Mouse (Mus musculus) ES-E14 (cell line): ENCODE results near the gene Dock7.

Source experiments
- HCFC1 ChIP-seq: IDR thresholded peaks from 2 replicates; pipeline ENCODE4 v1.6.1; 2012; ENCODE audit warnings: low read length, inconsistent platforms, borderline replicate concordance; ENCODE audit not compliant: insufficient read depth
- ZC3H11A ChIP-seq: IDR thresholded peaks from 2 replicates; pipeline ENCODE4 v1.6.1; 2012; ENCODE audit warnings: low read depth, mild to moderate bottlenecking, inconsistent platforms, low read length, borderline replicate concordance

GRCm38 (mm10) chr4:99046471-99046870 lies 74.2 kb downstream of the Dock7 start:
- TF ChIP-seq HCFC1, result no peak
- no peak for TF ChIP-seq ZC3H11A
